ENCODE assay signal across 17 mouse cellular contexts in genomic region chr4:145851421-145851820, GRCm38 (mm10). TPM values are rescaled to one million over a fixed set of nuclear protein-coding genes. Genes with fewer than 3 reads are reported as not detected.
"Had no signal": no experiment of that assay in that cellular context is flagged by ENCODE, and none has a peak within 500 bp of the region (broad histone marks: within the 10 kb centered on the region; RNA-seq: fewer than 3 reads in every experiment).

No protein-coding gene starts in this region.

RNA-seq across cellular contexts. Expression of gene Zfp986, which starts 17.2 kb away (rescaled TPM):
- total RNA-seq: layer of hippocampus, postnatal 36 days; liver, adult 2 months had no signal
- polyA plus RNA-seq: kidney, embryonic 16.5 days; large intestine, adult 2 months; limb, embryonic 11.5 days; limb, embryonic 14.5 days; liver, adult 2 months; liver, embryonic 13.5 days; lung, embryonic 15.5 days; midbrain, embryonic 10.5 days; midbrain, embryonic 13.5 days; midbrain, embryonic 16.5 days; neural tube, embryonic 11.5 days; neural tube, embryonic 14.5 days; small intestine, adult 2 months; spleen, adult 2 months; stomach, embryonic 16.5 days; thymus, adult 2 months had no signal
